In genomic region chr1:145570012-145570411, GRCm38 (mm10) we compare ENCODE assay signal across 18 mouse cellular contexts.
DNase-seq lines count a peak whose midpoint lies in the region; ATAC-seq and TF ChIP-seq lines count a peak whose summit lies in the region.
"Had no signal": no experiment of that assay in that cellular context is flagged by ENCODE, and none has a peak within 500 bp of the region (broad histone marks: within the 10 kb centered on the region; RNA-seq: fewer than 3 reads in every experiment).

No protein-coding gene starts in this region.

- no peak for TF ChIP-seq CTCF in thymus, adult 2 months (IDR thresholded peaks at IDR 0.05; ENCODE audit: borderline replicate concordance, control insufficient read depth, extremely low read depth, insufficient read depth, low read length, poor library complexity)

- 32% methylated on average over 2 of the region's 2 CpGs for WGBS in hindbrain, embryonic 10.5 days
- 40% methylated on average over 2 of the region's 2 CpGs for WGBS in hindbrain, embryonic 16.5 days
- 21% methylated on average over 2 of the region's 2 CpGs for WGBS in midbrain, embryonic 12.5 days
- 21% methylated on average over 2 of the region's 2 CpGs for WGBS in midbrain, embryonic 15.5 days
- WGBS in thymus, adult 2 months: 99% methylated on average over 2 of the region's 2 CpGs

- DNase-seq in hindbrain, embryonic 10.5 days (ENCODE audit: low spot score): peak; percentile 45
- DNase-seq in kidney, postnatal 10 days: peak; percentile 5
- no peak for DNase-seq in urinary bladder, postnatal 4 days (ENCODE audit: low spot score in 2 of 2)
- no peak for DNase-seq in B cell, adult 2 months
- DNase-seq in thymus, adult 2 months: no peak
- DNase-seq: cerebellum, adult 2 months; liver; lung, adult 2 months; lung, postnatal 4 days; spleen, adult 18-20 months; thymus, postnatal 36 days had no signal

- H3K9me3 ChIP-seq in hindbrain, embryonic 10.5 days: no peaks in the 10 kb centered on the region
- no peaks in the 10 kb centered on the region for H3K9me3 ChIP-seq in hindbrain, embryonic 16.5 days (ENCODE audit: control insufficient read depth, low read length)
- no peaks in the 10 kb centered on the region for H3K9me3 ChIP-seq in midbrain, embryonic 12.5 days
- no peaks in the 10 kb centered on the region for H3K9me3 ChIP-seq in midbrain, embryonic 15.5 days
- H3K9me3 ChIP-seq: heart, embryonic 15.5 days; hindbrain, embryonic 15.5 days; neural tube, embryonic 15.5 days had no signal

- H3K4me2 ChIP-seq in hindbrain, embryonic 16.5 days (ENCODE audit: low read length): no peak overlapping the region
- H3K4me2 ChIP-seq in midbrain, embryonic 12.5 days (replicated peaks): no peak overlapping the region
- no peak overlapping the region for H3K4me2 ChIP-seq in midbrain, embryonic 15.5 days
- H3K4me2 ChIP-seq: heart, embryonic 15.5 days; hindbrain, embryonic 15.5 days; neural tube, embryonic 15.5 days had no signal

- peaks cover 10% of the 10 kb centered on the region; the same call in 1 of the 2 replicates for H3K4me1 ChIP-seq in hindbrain, embryonic 10.5 days (replicated peaks)
- no peaks in the 10 kb centered on the region for H3K4me1 ChIP-seq in hindbrain, embryonic 16.5 days (ENCODE audit: control insufficient read depth, insufficient read depth, low read depth, low read length)
- peaks cover 4% of the 10 kb centered on the region; the same call in 1 of the 2 replicates for H3K4me1 ChIP-seq in midbrain, embryonic 12.5 days
- no peaks in the 10 kb centered on the region for H3K4me1 ChIP-seq in midbrain, embryonic 15.5 days
- no peaks in the 10 kb centered on the region for H3K4me1 ChIP-seq in thymus, adult 2 months (replicated peaks; ENCODE audit: control insufficient read depth, insufficient read depth, low read length)
- H3K4me1 ChIP-seq: heart, embryonic 15.5 days; hindbrain, embryonic 15.5 days; neural tube, embryonic 15.5 days had no signal

- H3K4me3 ChIP-seq in hindbrain, embryonic 10.5 days: no peak overlapping the region
- H3K4me3 ChIP-seq in hindbrain, embryonic 16.5 days (ENCODE audit: low read length): no peak overlapping the region
- no peak overlapping the region for H3K4me3 ChIP-seq in midbrain, embryonic 12.5 days
- no peak overlapping the region for H3K4me3 ChIP-seq in midbrain, embryonic 15.5 days
- H3K4me3 ChIP-seq in thymus, adult 2 months (ENCODE audit: control insufficient read depth, insufficient read depth, low read length): no peak overlapping the region
- H3K4me3 ChIP-seq: heart, embryonic 15.5 days; hindbrain, embryonic 15.5 days; neural tube, embryonic 15.5 days had no signal

- H3K27ac ChIP-seq in hindbrain, embryonic 10.5 days: no peak overlapping the region
- H3K27ac ChIP-seq in hindbrain, embryonic 16.5 days (ENCODE audit: low read depth, low read length): no peak overlapping the region
- no peak overlapping the region for H3K27ac ChIP-seq in midbrain, embryonic 12.5 days (replicated peaks)
- no peak overlapping the region for H3K27ac ChIP-seq in midbrain, embryonic 15.5 days
- no peak overlapping the region for H3K27ac ChIP-seq in thymus, adult 2 months (ENCODE audit: control insufficient read depth, insufficient read depth, low read length)
- H3K27ac ChIP-seq: heart, embryonic 15.5 days; hindbrain, embryonic 15.5 days; kidney, postnatal 0 days; neural tube, embryonic 15.5 days had no signal

- H3K36me3 ChIP-seq in hindbrain, embryonic 10.5 days: no peaks in the 10 kb centered on the region
- H3K36me3 ChIP-seq in hindbrain, embryonic 16.5 days (ENCODE audit: control insufficient read depth, insufficient read depth, low read length): no peaks in the 10 kb centered on the region
- H3K36me3 ChIP-seq in midbrain, embryonic 12.5 days: no peaks in the 10 kb centered on the region
- H3K36me3 ChIP-seq in midbrain, embryonic 15.5 days (replicated peaks): no peaks in the 10 kb centered on the region
- no peaks in the 10 kb centered on the region for H3K36me3 ChIP-seq in thymus, adult 2 months (ENCODE audit: control insufficient read depth, insufficient read depth, low read length)
- H3K36me3 ChIP-seq: heart, embryonic 15.5 days; hindbrain, embryonic 15.5 days; neural tube, embryonic 15.5 days had no signal

- TF ChIP-seq POLR2A in thymus, adult 2 months (IDR thresholded peaks at IDR 0.05; ENCODE audit: control insufficient read depth, extremely low read depth, insufficient read depth, low read length, poor library complexity): no peak

- no peak overlapping the region for H3K9ac ChIP-seq in hindbrain, embryonic 16.5 days (ENCODE audit: low read depth, low read length)
- H3K9ac ChIP-seq in midbrain, embryonic 12.5 days (replicated peaks): no peak overlapping the region
- no peak overlapping the region for H3K9ac ChIP-seq in midbrain, embryonic 15.5 days
- H3K9ac ChIP-seq: heart, embryonic 15.5 days; hindbrain, embryonic 15.5 days; neural tube, embryonic 15.5 days had no signal

- no peaks in the 10 kb centered on the region for H3K27me3 ChIP-seq in hindbrain, embryonic 10.5 days (ENCODE audit: insufficient read depth, poor library complexity, severe bottlenecking)
- H3K27me3 ChIP-seq in hindbrain, embryonic 16.5 days (replicated peaks; ENCODE audit: control insufficient read depth, insufficient read depth, low read length): no peaks in the 10 kb centered on the region
- no peaks in the 10 kb centered on the region for H3K27me3 ChIP-seq in midbrain, embryonic 12.5 days
- no peaks in the 10 kb centered on the region for H3K27me3 ChIP-seq in midbrain, embryonic 15.5 days (replicated peaks)
- H3K27me3 ChIP-seq in thymus, adult 2 months (ENCODE audit: control insufficient read depth, insufficient read depth, low read length): no peaks in the 10 kb centered on the region
- H3K27me3 ChIP-seq: heart, embryonic 15.5 days; hindbrain, embryonic 15.5 days; neural tube, embryonic 15.5 days had no signal

- ATAC-seq in hindbrain, embryonic 16.5 days: no peak
- peak; percentile 83 for ATAC-seq in midbrain, embryonic 12.5 days (ENCODE audit: low FRiP score, low read depth)
- ATAC-seq in midbrain, embryonic 15.5 days (replicated peaks): no peak

Comparison
In these comparisons a context has a peak if more than half of its experiments do, and no peak if none do; other contexts are left out.
1. DNase-seq: peak in hindbrain, embryonic 10.5 days (single experiment) and kidney, postnatal 10 days (single experiment); none in urinary bladder, postnatal 4 days (0 of 2), B cell, adult 2 months (0 of 2) and thymus, adult 2 months (single experiment).